Mouse (Mus musculus) cerebral cortex, adult 2 months (tissue): ENCODE data around the gene Olfr640.

ENCODE experiments used
- WGBS: fragments of 180-500 bp; shearing (Covaris S2); methylation state at CpG from one replicate; pipeline ENCODE4 v1.1.7; 2018; 5-methylcytosine and 5-hydroxymethylcytosine counted together

Gene Olfr640

GRCm38 (mm10) chr7:104025473-104025872 is at the start of gene Olfr640:
Gene Olfr640, minus strand, starts transcription at chr7:104025573.
- WGBS = 87% methylated on average over 6 of the region's 6 CpGs

GRCm38 (mm10) chr7:104071769-104072168 is 46.4 kb upstream of the Olfr640 start, which contains the start of gene Olfr644:
Gene Olfr644, minus strand, starts transcription at chr7:104071869.
- WGBS = 76% methylated on average over 2 of the region's 2 CpGs

GRCm38 (mm10) chr7:104061345-104061744 is 36.0 kb upstream of the Olfr640 start, which contains the start of gene 4930516K23Rik:
Gene 4930516K23Rik, minus strand, starts transcription at chr7:104061445.
- 49% methylated on average over 2 of the region's 2 CpGs for WGBS

- 85% methylated on average over 1 of the region's 1 CpGs for WGBS
Observed at GRCm38 (mm10) chr7:104059215-104059614, 33.8 kb upstream of the Olfr640 start.

GRCm38 (mm10) chr7:104052566-104052965 is 27.2 kb upstream of the Olfr640 start, which contains the start of gene Olfr642:
Gene Olfr642, minus strand, starts transcription at chr7:104052666.
- 66% methylated on average over 1 of the region's 1 CpGs for WGBS

- 92% methylated on average over 4 of the region's 4 CpGs for WGBS
Observed at GRCm38 (mm10) chr7:104050745-104051144, 25.4 kb upstream of the Olfr640 start.

- 53% methylated on average over 1 of the region's 1 CpGs for WGBS
Observed at GRCm38 (mm10) chr7:104035145-104035544, 9.8 kb upstream of the Olfr640 start, which contains the start of gene Olfr641. Gene Olfr641, plus strand, starts transcription at chr7:104035445.

GRCm38 (mm10) chr7:104026978-104027377 is 1.6 kb upstream of the Olfr640 start:
- WGBS = 83% methylated on average over 3 of the region's 3 CpGs

- WGBS = 92% methylated on average over 6 of the region's 6 CpGs
Observed at GRCm38 (mm10) chr7:104021651-104022050, 3.7 kb downstream of the Olfr640 start.

GRCm38 (mm10) chr7:104018953-104019352 is 6.4 kb downstream of the Olfr640 start:
- WGBS = 84% methylated on average over 1 of the region's 1 CpGs

GRCm38 (mm10) chr7:104017203-104017602 is 8.2 kb downstream of the Olfr640 start, which contains the start of gene Olfr639:
Gene Olfr639, minus strand, starts transcription at chr7:104017303.

GRCm38 (mm10) chr7:103998446-103998845 is 26.9 kb downstream of the Olfr640 start, which contains the start of gene Olfr638:
Gene Olfr638, plus strand, starts transcription at chr7:103998746.

GRCm38 (mm10) chr7:103971782-103972181 is 53.6 kb downstream of the Olfr640 start:
- WGBS = 68% methylated on average over 1 of the region's 1 CpGs

- 77% methylated on average over 1 of the region's 1 CpGs for WGBS
Observed at GRCm38 (mm10) chr7:103970852-103971251, 54.5 kb downstream of the Olfr640 start, which contains the start of gene Olfr635. Gene Olfr635, plus strand, starts transcription at chr7:103971152.
